Mouse (Mus musculus) forebrain, embryonic 14.5 days (tissue): ENCODE results near the gene Tyw3. TPM values are rescaled to one million over a fixed set of nuclear protein-coding genes. Genes with fewer than 3 reads are reported as not detected.

Experiments used
- ATAC-seq: fragments of 200-750 bp; cut with Nextera tagmentation; 2 replicates; pipeline ENCODE4 v1.8.0; 2017; ENCODE audit warnings: mild to moderate bottlenecking, moderate library complexity
- DNase-seq: peaks from one replicate; pipeline ENCODE4 v3.0.0-alpha.2; 2015; ENCODE audit warnings: low spot score
- H3K27ac ChIP-seq: fragments of 300-500 bp; sonication (generic); 2 replicates; pipeline ENCODE4 v1.5.1; 2014; ENCODE audit warnings: low read depth, mild to moderate bottlenecking, control low read depth, low read length, moderate library complexity
- H3K27me3 ChIP-seq: fragments of 300-500 bp; sonication (generic); replicated peaks from 2 replicates; pipeline ENCODE4 v1.6.1; 2014; ENCODE audit warnings: low read length, control low read depth, mixed read lengths; ENCODE audit not compliant: control insufficient read depth, insufficient read depth
- H3K36me3 ChIP-seq: fragments of 300-500 bp; sonication (generic); 2 replicates; pipeline ENCODE4 v1.6.1; 2014; ENCODE audit warnings: low read length, control low read depth; ENCODE audit not compliant: control insufficient read depth, insufficient read depth
- H3K4me1 ChIP-seq: fragments of 300-500 bp; sonication (generic); 2 replicates; pipeline ENCODE4 v1.6.1; 2014; ENCODE audit warnings: antibody characterized with exemption, low read length, control low read depth; ENCODE audit not compliant: control insufficient read depth, insufficient read depth
- H3K4me2 ChIP-seq: fragments of 300-500 bp; sonication (generic); 2 replicates; pipeline ENCODE4 v1.6.1; 2014; ENCODE audit warnings: mild to moderate bottlenecking, control low read depth, low read length
- H3K4me3 ChIP-seq: fragments of 300-500 bp; sonication (generic); 2 replicates; pipeline ENCODE4 v1.5.1; 2014; ENCODE audit warnings: low read depth, low read length, control low read depth
- H3K9ac ChIP-seq: fragments of 300-500 bp; sonication (generic); 2 replicates; pipeline ENCODE4 v1.6.1; 2014; ENCODE audit warnings: mild to moderate bottlenecking, low read length, control low read depth, moderate library complexity
- H3K9me3 ChIP-seq: fragments of 300-500 bp; sonication (generic); replicated peaks from 2 replicates; pipeline ENCODE4 v1.6.1; 2016; ENCODE audit warnings: low read length, control low read depth, mixed read lengths; ENCODE audit not compliant: control insufficient read depth
- WGBS: fragments of 180-500 bp; shearing (Covaris S2); extraction: QIAGEN DNeasy Blood & Tissue Kit; methylation state at CpG from one replicate; pipeline ENCODE4 v1.1.7; 2014; 5-methylcytosine and 5-hydroxymethylcytosine counted together
- polyA plus RNA-seq: library from polyadenylated mRNA; unstranded; fragments of >200 nt; fragmentation: Nextera tagmentation; extraction: Ambion mirVana; gene quantifications from 2 replicates; pipeline ENCODE4 v1.2.1, GENCODE M21; 2014

Gene Tyw3
- polyA plus RNA-seq, 1 experiment from 2014 or later: 15.7 TPM

DNA sequence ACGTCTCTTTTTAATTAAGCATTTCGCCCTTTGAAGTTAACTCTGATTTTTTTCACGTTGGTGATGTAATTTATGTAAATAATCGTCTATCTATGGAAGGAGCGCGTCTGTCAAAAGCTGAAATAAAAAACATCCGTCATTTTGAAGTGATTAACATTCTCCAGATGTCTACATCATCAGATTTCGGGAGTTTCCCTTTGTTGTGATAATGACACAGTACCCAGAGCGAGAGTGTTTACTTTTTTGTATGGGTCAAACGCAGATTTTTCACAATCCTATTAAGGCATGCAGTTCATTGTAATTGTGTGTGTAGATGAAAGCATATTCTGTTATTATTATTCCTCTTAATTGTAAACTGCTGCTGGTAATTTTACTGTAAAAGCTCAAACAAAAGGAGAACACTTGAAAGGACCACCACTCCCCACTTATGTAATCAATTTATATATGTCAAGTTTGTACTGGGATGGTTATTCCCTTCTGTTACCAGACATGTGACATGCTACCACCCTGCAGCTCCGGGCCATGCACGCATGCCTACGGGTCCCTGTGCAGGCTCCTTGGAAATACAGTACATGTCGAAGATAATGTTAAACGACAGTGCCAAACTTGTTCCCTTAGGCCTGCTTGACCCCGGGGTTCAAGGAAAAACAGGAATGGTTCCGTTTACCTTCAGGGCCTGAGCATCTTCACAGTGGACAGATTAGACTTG lies 46.4 kb downstream of the Tyw3 start:
- Histone ChIP-seq H3K36me3 (no peaks in the 10 kb centered on the region), H3K27me3 (peaks cover 4% of the 10 kb centered on the region; the same call in 1 of the 2 replicates), H3K27ac (no peak overlapping the region), H3K4me1 (peaks cover 24% of the 10 kb centered on the region), H3K4me2 (no peak overlapping the region), H3K9ac (no peak overlapping the region), H3K4me3 (no peak overlapping the region), H3K9me3 (no peaks in the 10 kb centered on the region)
- WGBS: 10% methylated on average over 17 of the region's 17 CpGs
- DNase-seq: peak; percentile 62
- ATAC-seq: peak; percentile 74

DNA sequence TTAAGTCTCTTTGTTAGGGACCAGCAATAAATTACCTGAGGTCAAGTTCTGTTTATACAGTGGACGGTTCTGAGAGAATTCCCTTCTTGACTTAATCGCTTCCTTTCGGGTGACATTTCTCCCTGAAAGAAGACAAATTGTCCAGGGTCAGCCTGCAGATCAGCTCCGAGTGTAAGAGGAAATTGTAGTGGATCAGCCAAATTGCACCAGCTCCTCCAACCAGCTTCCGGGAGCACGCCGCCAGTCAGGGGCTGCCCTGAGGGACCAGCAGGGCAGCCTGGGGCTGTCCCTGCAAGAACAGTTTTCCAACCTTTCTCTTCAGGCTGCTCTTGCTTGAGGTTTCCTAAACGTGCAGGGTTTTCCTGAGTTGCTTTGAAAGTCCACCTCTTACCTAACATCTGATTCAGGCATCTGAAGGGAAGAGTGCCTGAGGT lies 48.0 kb downstream of the Tyw3 start:
- Histone ChIP-seq H3K9me3 (no peaks in the 10 kb centered on the region), H3K27ac (no peak overlapping the region), H3K9ac (no peak overlapping the region), H3K4me2 (no peak overlapping the region), H3K4me1 (peaks cover 24% of the 10 kb centered on the region), H3K36me3 (no peaks in the 10 kb centered on the region), H3K4me3 (no peak overlapping the region), H3K27me3 (peaks cover 4% of the 10 kb centered on the region; the same call in 1 of the 2 replicates)
- WGBS: 24% methylated on average over 8 of the region's 8 CpGs
- DNase-seq: no peak
- no peak for ATAC-seq

DNA sequence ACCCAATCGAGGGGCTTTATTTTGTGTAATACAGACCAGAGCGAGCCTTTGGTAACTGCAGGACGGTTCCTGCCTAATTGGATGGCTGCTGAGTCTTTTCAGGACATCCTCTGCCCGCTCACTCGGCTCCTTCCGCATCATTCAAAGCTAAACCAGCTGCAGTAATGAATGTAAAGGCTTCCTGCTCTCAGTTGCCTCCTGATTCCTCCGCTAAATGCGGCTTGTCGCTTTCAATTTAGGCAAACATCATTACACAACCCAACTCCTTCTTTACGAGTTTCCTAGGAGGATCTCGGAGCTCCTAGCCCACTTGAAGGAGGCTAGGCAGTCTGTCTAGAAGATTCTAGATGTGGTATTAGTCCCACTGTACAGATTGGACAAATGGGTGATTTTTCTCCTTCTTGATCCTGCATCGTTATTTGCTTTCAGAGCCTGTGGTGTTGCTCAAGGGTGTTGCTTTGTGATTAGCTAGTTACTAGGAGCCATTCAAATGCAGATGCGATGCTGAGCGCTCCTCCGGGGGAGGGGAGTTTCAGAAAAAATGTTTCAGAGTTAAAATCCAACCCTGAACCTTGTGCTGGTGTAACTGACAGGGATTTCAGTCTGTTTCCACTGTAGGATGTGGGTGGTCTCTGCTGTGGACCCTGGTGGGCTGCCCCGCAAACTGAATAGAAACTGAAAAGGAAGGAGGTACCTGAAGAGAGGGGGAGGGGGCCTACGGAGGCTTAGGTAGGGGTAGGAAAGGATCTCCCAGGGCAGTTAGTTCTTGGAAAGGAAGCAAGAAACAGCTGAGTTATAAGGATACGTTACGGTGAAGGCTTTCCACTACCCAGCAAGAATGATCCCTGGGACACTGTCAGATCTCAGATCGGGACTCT lies 49.1 kb downstream of the Tyw3 start:
- WGBS: 2% methylated on average over 20 of the region's 20 CpGs
- ATAC-seq (peak; percentile 56), DNase-seq (peak; percentile 71)

DNA sequence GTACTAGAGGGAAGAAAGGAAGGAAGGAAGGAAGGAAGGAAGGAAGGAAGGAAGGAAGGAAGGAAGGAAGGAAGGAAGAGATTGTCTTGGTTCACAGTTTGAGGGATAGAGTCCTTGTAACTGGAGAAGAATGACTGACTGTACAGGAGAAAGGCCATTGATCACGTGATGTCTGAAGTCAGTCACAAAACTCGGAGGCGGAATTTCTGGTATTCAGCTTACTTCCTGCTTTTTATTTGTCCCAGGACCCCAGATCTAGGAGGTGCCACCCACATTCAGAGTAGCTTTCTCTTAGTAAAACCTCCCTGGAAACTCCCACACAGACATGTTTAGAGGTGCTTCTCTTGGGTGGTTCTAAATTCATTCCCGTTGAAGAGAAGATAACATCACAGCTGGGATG lies 50.7 kb downstream of the Tyw3 start:
- Histone ChIP-seq H3K27me3 (peaks cover 4% of the 10 kb centered on the region; the same call in 1 of the 2 replicates), H3K36me3 (no peaks in the 10 kb centered on the region), H3K4me2 (no peak overlapping the region), H3K4me1 (peaks cover 22% of the 10 kb centered on the region), H3K9me3 (no peaks in the 10 kb centered on the region), H3K4me3 (no peak overlapping the region), H3K27ac (no peak overlapping the region), H3K9ac (no peak overlapping the region)
- no peak for DNase-seq
- ATAC-seq: no peak
- WGBS: 66% methylated on average over 4 of the region's 4 CpGs

More for the DNA sequence above, 49.1 kb downstream of the Tyw3 start:
- Histone ChIP-seq H3K4me2 (peak overlapping the region; percentile 39), H3K9me3 (no peaks in the 10 kb centered on the region), H3K36me3 (no peaks in the 10 kb centered on the region), H3K4me3 (peak overlapping the region; percentile 4; the same call in 1 of the 2 replicates), H3K4me1 (peaks cover 24% of the 10 kb centered on the region), H3K27ac (no peak overlapping the region), H3K9ac (no peak overlapping the region), H3K27me3 (peaks cover 4% of the 10 kb centered on the region; the same call in 1 of the 2 replicates)

DNA sequence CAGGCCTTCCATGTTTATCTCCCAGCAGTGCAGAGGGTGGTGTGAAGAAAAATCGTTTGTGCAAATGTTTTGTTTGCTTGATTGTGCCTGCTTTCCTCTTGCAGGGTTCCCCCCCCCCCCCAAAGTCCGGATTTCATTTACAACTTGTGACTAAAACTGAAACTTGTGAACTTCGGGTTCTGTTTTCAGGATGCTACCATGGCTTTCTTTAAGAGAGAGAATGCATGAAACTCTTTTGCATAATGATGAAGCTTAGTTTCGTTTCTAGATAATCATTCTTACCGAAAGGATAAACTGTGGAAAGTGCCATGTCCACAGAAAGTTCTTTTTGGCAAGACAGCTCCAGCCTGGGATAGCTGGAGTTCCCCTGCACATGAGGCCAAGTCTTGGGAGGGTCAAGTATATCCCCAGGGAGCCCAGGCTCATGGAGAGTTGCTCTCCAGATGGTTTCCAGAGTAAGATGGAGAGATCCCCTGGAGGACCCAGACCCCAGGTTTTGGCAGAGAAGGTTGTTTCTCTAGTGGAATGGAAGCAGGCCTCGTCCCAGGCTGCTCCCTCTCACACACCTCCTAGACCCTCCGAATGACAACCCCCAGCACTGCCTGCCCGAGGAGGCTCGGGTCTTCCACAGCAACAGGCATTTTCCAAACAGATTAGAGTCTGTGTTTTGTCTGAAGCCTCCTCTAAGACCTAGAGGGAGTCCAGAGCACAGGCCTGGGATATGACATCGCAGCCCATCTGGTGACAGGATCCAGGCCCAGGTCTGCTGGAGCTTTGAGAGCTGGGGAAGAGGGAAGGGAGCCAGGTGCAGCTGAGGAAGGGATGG lies 56.6 kb downstream of the Tyw3 start:
- no peaks in the 10 kb centered on the region for H3K27me3 ChIP-seq
- no peaks in the 10 kb centered on the region for H3K4me1 ChIP-seq
- H3K36me3 ChIP-seq: no peaks in the 10 kb centered on the region
- no peak for DNase-seq
- H3K4me2 ChIP-seq: no peak overlapping the region
- no peak overlapping the region for H3K9ac ChIP-seq
- no peak overlapping the region for H3K4me3 ChIP-seq
- no peak overlapping the region for H3K27ac ChIP-seq
- no peaks in the 10 kb centered on the region for H3K9me3 ChIP-seq
- 76% methylated on average over 10 of the region's 10 CpGs for WGBS
- ATAC-seq: no peak

DNA sequence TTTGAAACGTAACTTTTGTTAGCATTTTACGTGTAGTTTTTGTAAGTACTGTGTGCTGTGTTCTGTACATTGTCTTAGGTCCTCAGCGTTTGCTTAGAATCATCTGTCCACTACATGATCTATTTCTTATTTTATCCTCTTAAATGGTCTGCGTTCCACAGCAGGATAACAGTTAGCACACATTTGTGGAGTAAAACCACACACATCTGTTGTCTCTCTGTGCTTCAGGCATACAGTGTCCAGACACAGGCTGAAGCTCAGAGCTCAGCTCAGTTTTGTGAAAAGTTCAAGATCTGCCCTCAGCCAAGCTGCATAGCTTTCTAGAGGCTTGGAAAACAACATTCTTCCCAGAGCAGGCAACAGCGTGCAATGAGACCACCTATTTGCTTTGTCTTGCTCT lies 60.8 kb downstream of the Tyw3 start:
- Histone ChIP-seq H3K9ac (no peak overlapping the region), H3K4me3 (no peak overlapping the region), H3K27ac (no peak overlapping the region), H3K27me3 (no peaks in the 10 kb centered on the region), H3K4me1 (no peaks in the 10 kb centered on the region), H3K36me3 (no peaks in the 10 kb centered on the region), H3K9me3 (no peaks in the 10 kb centered on the region), H3K4me2 (no peak overlapping the region)
- no peak for ATAC-seq
- no peak for DNase-seq
- WGBS: 78% methylated on average over 5 of the region's 5 CpGs

DNA sequence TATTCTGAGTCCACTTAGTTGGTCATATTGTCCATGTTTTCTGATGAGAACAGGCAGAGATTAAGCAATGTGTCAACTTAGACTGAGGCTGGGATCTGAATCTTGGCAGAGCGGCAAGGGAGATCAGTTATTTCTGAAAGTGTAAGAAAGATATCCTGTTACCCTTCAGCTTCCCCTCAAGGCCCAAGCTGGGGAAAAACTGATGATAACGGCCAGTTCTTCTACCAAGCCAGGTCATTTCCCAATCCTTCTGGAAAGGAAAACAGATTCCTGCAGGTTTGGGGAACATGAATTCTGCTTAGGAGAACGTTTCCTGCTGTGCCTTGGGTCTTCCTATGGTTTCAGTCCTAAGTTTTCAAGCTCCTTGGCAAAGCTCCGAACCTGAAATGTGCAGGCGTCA lies 63.7 kb downstream of the Tyw3 start:
- no peaks in the 10 kb centered on the region for H3K36me3 ChIP-seq
- no peaks in the 10 kb centered on the region for H3K9me3 ChIP-seq
- no peak overlapping the region for H3K4me2 ChIP-seq
- H3K27me3 ChIP-seq: no peaks in the 10 kb centered on the region
- ATAC-seq (no peak), DNase-seq (no peak)
- H3K27ac ChIP-seq: no peak overlapping the region
- H3K4me1 ChIP-seq: no peaks in the 10 kb centered on the region
- WGBS: 86% methylated on average over 5 of the region's 5 CpGs
- no peak overlapping the region for H3K9ac ChIP-seq
- no peak overlapping the region for H3K4me3 ChIP-seq

DNA sequence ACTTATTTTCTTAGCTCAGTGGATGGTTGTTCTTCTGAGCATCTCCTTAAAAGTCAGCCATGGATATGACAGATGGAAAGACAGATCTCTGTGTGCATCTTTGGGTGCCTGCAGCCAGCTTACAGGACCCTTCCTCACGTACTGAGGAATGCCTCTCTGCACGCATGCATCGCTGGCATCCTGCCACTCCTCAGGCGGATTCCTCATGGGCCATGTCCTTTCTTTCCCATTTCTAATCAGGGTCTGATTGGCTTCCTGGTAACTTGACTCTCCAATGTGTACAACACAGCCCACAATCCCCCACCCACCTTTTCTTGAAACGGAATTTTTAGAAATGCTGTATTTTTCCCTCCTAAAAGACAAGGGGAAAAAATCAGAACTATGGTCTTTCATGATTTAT lies 67.9 kb downstream of the Tyw3 start:
- no peaks in the 10 kb centered on the region for H3K36me3 ChIP-seq
- H3K27me3 ChIP-seq: no peaks in the 10 kb centered on the region
- DNase-seq: no peak
- WGBS: 54% methylated on average over 5 of the region's 5 CpGs
- no peak overlapping the region for H3K4me3 ChIP-seq
- H3K27ac ChIP-seq: no peak overlapping the region
- H3K9me3 ChIP-seq: no peaks in the 10 kb centered on the region
- no peaks in the 10 kb centered on the region for H3K4me1 ChIP-seq
- H3K9ac ChIP-seq: no peak overlapping the region
- no peak for ATAC-seq
- H3K4me2 ChIP-seq: no peak overlapping the region
